Mouse (Mus musculus): ENCODE measurements at regions not wholly inside any gene's neighbourhood (a gene's known extent, or its start where the extent isn't known, plus 50 kb on each side); places are given as distances from the start of the nearest gene placed in this dataset.

- TF ChIP-seq CTCF (conservative IDR thresholded peaks at IDR 0.05; ENCODE audit: low read length) (no peak), POU5F1 (IDR thresholded peaks at IDR 0.05; ENCODE audit: borderline replicate concordance, low read length) (no peak)
These were observed 1182.0 kb downstream of the 4930447A16Rik start for GRCm38 (mm10) chr15:38607368-38607767.

Measured in E14TG2a.4 (cell line).